Mouse (Mus musculus): Measurements from ENCODE around the gene Ldb3. TPM values are rescaled to one million over a fixed set of nuclear protein-coding genes. Genes with fewer than 3 reads are reported as not detected.

The Ldb3 gene
- polyA plus RNA-seq, 1 experiment, result 5.0 TPM

GRCm38 (mm10) chr14:34562393-34562792 lies 26.1 kb downstream of the Ldb3 start:
- DNase-seq (ENCODE audit: extremely low spot score in 1 of 2, low spot score in 1 of 2), result no peak

GRCm38 (mm10) chr14:34561647-34562046 lies 26.8 kb downstream of the Ldb3 start:
- DNase-seq (ENCODE audit: extremely low spot score in 1 of 2, low spot score in 1 of 2), result no peak

- DNase-seq (ENCODE audit: extremely low spot score in 1 of 2, low spot score in 1 of 2), result no peak
Measured at GRCm38 (mm10) chr14:34558947-34559346, 29.5 kb downstream of the Ldb3 start.

- no peak for DNase-seq (ENCODE audit: extremely low spot score in 1 of 2, low spot score in 1 of 2)
Measured at GRCm38 (mm10) chr14:34555211-34555610, 33.3 kb downstream of the Ldb3 start.

- no peak for DNase-seq (ENCODE audit: extremely low spot score in 1 of 2, low spot score in 1 of 2)
Measured at GRCm38 (mm10) chr14:34554047-34554446, 34.4 kb downstream of the Ldb3 start.

- DNase-seq (ENCODE audit: extremely low spot score in 1 of 2, low spot score in 1 of 2), result no peak
Measured at GRCm38 (mm10) chr14:34553470-34553869, 35.0 kb downstream of the Ldb3 start.

- no peak for DNase-seq (ENCODE audit: extremely low spot score in 1 of 2, low spot score in 1 of 2)
Measured at GRCm38 (mm10) chr14:34552226-34552625, 36.3 kb downstream of the Ldb3 start.

GRCm38 (mm10) chr14:34549004-34549671 lies 39.3 kb downstream of the Ldb3 start:
- DNase-seq (ENCODE audit: extremely low spot score in 1 of 2, low spot score in 1 of 2), result peak; percentile 63 to 83

GRCm38 (mm10) chr14:34548391-34549001 lies 40.0 kb downstream of the Ldb3 start:
- peak in 1 of 2 experiments; percentile 67 for DNase-seq (ENCODE audit: extremely low spot score in 1 of 2, low spot score in 1 of 2)

- no peak for DNase-seq (ENCODE audit: extremely low spot score in 1 of 2, low spot score in 1 of 2)
Measured at GRCm38 (mm10) chr14:34544545-34544944, 43.9 kb downstream of the Ldb3 start.

- no peak for DNase-seq (ENCODE audit: extremely low spot score in 1 of 2, low spot score in 1 of 2)
Measured at GRCm38 (mm10) chr14:34544001-34544400, 44.5 kb downstream of the Ldb3 start.

- DNase-seq (ENCODE audit: extremely low spot score in 1 of 2, low spot score in 1 of 2), result no peak
Measured at GRCm38 (mm10) chr14:34543596-34543995, 44.9 kb downstream of the Ldb3 start.

- no peak for DNase-seq (ENCODE audit: extremely low spot score in 1 of 2, low spot score in 1 of 2)
Measured at GRCm38 (mm10) chr14:34541896-34542295, 46.6 kb downstream of the Ldb3 start.

- no peak for DNase-seq (ENCODE audit: extremely low spot score in 1 of 2, low spot score in 1 of 2)
Measured at GRCm38 (mm10) chr14:34540685-34541162, 47.8 kb downstream of the Ldb3 start.

- DNase-seq (ENCODE audit: extremely low spot score in 1 of 2, low spot score in 1 of 2), result no peak
Measured at GRCm38 (mm10) chr14:34535883-34536282, 52.6 kb downstream of the Ldb3 start.

GRCm38 (mm10) chr14:34533537-34533936 lies 54.9 kb downstream of the Ldb3 start:
- DNase-seq (ENCODE audit: extremely low spot score in 1 of 2, low spot score in 1 of 2), result no peak

- DNase-seq (ENCODE audit: extremely low spot score in 1 of 2, low spot score in 1 of 2), result no peak
Measured at GRCm38 (mm10) chr14:34532536-34532935, 55.9 kb downstream of the Ldb3 start.

- DNase-seq (ENCODE audit: extremely low spot score in 1 of 2, low spot score in 1 of 2), result no peak
Measured at GRCm38 (mm10) chr14:34528804-34529203, 59.7 kb downstream of the Ldb3 start.

- DNase-seq (ENCODE audit: extremely low spot score in 1 of 2, low spot score in 1 of 2), result no peak
Measured at GRCm38 (mm10) chr14:34522701-34523100, 65.8 kb downstream of the Ldb3 start, which contains the start of gene 9230112D13Rik. Gene 9230112D13Rik, minus strand, starts transcription at chr14:34522801.

- DNase-seq (ENCODE audit: extremely low spot score in 1 of 2, low spot score in 1 of 2), result no peak
Measured at GRCm38 (mm10) chr14:34517959-34518544, 70.4 kb downstream of the Ldb3 start.

- no peak for DNase-seq (ENCODE audit: extremely low spot score in 1 of 2, low spot score in 1 of 2)
Measured at GRCm38 (mm10) chr14:34516960-34517577, 71.4 kb downstream of the Ldb3 start.
